Mouse (Mus musculus): ENCODE measurements around the gene Nectin1.

Nectin1 gene

GRCm38 (mm10) chr9:43738480-43739084 is 5.2 kb upstream of the Nectin1 start:
- DNase-seq (ENCODE audit: low read depth, low spot score), result no peak

DNA sequence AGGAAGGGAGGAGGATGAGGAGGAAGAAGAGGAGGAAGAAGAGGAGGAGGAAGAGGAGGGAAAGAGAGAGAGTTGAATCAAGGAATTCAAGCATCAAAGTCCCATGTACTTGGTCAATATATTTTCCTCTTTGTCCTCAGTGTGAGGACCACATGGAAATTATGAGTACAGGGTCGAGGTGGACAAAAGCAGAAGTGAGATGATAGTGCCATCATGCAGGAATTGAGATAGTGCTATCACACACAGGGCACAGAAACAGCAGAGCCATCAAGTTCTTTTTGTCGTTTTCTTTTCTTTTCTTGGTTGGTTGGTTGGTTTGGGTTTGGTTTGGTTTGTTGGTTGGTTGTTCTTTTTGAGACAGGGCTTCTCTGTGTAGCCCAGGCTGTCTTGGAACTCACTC is 2.5 kb upstream of the Nectin1 start:
- no peak for DNase-seq (ENCODE audit: low read depth, low spot score)

- no peak for DNase-seq (ENCODE audit: low read depth, low spot score)
These were observed 1.7 kb upstream of the Nectin1 start for GRCm38 (mm10) chr9:43742066-43742465.

GRCm38 (mm10) chr9:43742902-43743646 is 710 bp upstream of the Nectin1 start:
- peak; percentile 28 for DNase-seq (ENCODE audit: low read depth, low spot score)

DNA sequence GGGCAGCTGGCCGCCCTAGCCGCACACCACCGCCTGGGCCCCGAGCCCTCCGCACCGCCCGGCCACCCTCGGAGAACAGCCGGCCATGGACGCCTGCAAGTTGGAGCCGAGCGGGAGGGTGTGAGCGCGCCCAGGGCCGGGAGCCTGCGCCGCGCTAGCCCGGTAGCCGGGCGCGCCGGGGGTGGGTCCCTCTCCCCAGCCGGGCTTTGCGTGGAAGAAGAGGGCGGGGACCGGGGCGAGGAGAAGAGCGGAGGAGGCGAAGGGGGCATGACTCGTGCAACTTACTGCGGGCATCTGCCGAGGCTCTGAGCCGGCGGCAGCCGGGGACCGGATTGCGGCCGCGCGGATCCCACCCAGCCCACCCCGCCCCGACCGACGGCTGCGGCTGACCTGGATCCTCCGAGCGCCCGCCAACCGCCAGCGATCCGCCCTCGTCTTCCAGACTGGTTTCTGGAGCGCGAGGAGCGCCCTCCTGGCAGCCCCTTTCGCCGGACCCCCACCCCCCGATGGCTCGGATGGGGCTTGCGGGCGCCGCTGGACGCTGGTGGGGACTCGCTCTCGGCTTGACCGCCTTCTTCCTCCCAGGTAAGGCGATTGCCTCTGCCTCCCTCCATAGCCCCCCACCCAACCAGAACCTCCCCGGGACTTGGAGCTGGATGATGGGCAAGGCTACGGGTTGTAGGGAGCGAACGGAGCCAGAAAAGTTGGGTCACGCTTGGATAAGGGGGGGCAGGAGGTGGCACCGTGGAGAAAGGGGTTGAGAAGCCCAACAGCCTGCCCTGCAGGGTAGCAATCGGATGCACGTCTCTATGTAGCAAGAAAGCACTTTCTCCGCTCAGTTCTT is 576 bp downstream of the Nectin1 start:
- peak; percentile 59 for DNase-seq (ENCODE audit: low read depth, low spot score)

GRCm38 (mm10) chr9:43745051-43745792 is 1.4 kb downstream of the Nectin1 start:
- DNase-seq (ENCODE audit: low read depth, low spot score), result peak; percentile 73

GRCm38 (mm10) chr9:43745951-43746703 is 2.3 kb downstream of the Nectin1 start:
- peak; percentile 47 for DNase-seq (ENCODE audit: low read depth, low spot score)

DNA sequence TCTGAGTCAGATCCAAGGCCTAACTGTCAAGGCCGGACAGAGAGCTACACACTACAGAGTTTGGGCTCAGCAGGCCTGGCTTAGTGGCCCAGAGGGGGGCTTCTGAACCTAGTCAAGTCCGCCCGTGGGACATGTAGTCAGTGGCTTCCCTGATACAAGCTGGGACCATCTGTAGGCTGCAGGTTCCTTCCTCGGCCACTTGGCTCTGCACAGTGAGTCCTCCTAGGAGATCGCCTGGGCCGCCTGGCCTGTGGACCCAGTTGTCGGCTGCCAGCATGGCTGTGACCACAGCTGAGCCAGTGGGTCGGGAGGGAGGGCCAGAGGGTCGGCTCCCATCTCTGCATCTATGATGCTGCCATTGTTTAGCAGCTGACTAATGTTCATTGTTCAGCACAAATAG is 3.9 kb downstream of the Nectin1 start:
- DNase-seq (ENCODE audit: low read depth, low spot score), result peak; percentile 50

GRCm38 (mm10) chr9:43748519-43748918 is 4.7 kb downstream of the Nectin1 start:
- no peak for DNase-seq (ENCODE audit: low read depth, low spot score)

DNA sequence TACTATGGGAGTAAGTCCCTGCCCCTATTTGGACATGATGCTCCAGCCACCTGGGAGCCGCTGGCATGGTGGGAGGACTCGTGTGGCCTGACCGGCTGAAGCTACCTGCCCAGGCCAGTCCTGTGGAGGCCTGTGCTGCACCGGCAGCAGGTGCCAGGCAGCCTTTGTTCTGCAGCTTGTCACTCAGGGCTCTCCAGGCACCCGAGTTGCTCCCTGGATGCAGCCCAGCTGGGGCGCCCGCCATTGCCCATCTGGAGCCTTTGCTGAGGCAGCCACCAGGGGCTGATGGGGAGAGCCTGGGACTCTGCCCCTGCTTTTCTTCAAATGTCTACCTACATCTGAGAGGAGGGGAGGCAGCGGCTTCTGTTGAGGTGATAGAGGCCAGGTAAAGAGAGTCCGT is 6.3 kb downstream of the Nectin1 start:
- DNase-seq (ENCODE audit: low read depth, low spot score), result no peak

GRCm38 (mm10) chr9:43751111-43751510 is 7.3 kb downstream of the Nectin1 start:
- DNase-seq (ENCODE audit: low read depth, low spot score), result no peak

- no peak for DNase-seq (ENCODE audit: low read depth, low spot score)
These were observed 9.7 kb downstream of the Nectin1 start for GRCm38 (mm10) chr9:43753481-43753880.

DNA sequence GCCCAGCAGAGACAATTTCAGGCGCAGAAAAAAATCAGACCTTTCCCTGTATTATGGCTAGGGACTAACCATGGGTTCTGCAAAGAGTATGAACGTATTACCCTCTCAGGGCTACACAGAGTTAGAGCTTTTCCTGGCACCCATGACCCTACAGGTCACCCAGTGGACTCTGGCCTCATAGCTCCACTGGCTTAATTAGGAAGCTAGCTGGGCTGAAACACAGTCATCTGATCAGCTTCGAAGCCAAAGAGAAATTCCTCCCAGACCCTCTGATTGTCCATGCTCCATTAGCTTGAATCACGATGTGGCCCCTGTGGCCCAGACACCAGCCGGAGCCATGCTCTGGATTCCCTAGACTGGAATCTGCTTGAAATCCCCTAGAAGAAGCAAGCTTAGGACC is 10.3 kb downstream of the Nectin1 start:
- no peak for DNase-seq (ENCODE audit: low read depth, low spot score)

- DNase-seq (ENCODE audit: low read depth, low spot score), result no peak
These were observed 11.0 kb downstream of the Nectin1 start for GRCm38 (mm10) chr9:43754768-43755197.

DNA sequence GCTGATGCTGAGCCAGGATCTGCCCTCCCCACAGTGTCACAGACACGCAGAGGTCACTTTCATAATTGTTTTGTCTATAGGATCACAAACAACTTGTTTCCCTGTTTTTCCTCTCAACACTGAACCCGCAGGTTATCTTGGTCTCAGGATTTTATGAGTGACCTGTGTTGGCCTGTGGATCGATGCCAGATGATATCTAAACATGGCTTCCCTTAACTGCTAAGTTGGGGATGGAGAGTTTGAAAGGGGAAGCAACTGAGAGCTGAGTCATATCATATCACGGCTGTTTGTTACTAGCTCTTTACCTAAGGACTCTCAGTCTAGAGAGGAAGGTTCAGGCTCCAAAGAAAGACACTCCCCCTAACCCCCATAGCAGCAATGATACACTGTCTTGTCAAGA is 11.7 kb downstream of the Nectin1 start:
- DNase-seq (ENCODE audit: low read depth, low spot score), result no peak

- DNase-seq (ENCODE audit: low read depth, low spot score), result no peak
These were observed 12.1 kb downstream of the Nectin1 start for GRCm38 (mm10) chr9:43755928-43756327.

GRCm38 (mm10) chr9:43757225-43757624 is 13.4 kb downstream of the Nectin1 start:
- no peak for DNase-seq (ENCODE audit: low read depth, low spot score)

GRCm38 (mm10) chr9:43757972-43758965 is 14.5 kb downstream of the Nectin1 start:
- DNase-seq (ENCODE audit: low read depth, low spot score), result no peak

GRCm38 (mm10) chr9:43760078-43760477 is 16.3 kb downstream of the Nectin1 start:
- peak; percentile 68 for DNase-seq (ENCODE audit: low read depth, low spot score)

Measured in brain, adult 2 months (tissue).